Mouse (Mus musculus) embryonic facial prominence, embryonic 10.5 days (tissue): ENCODE measurements around the gene Gm10668. TPM values are rescaled to one million over a fixed set of nuclear protein-coding genes. Genes with fewer than 3 reads are reported as not detected.
"Not testable (repeated sequence)": the region's sequence is repeated elsewhere in the genome, so short reads cannot be mapped to it uniquely, and the experiment has no call there.

Experiments used
- DNase-seq: peaks from one replicate; pipeline ENCODE4 v3.0.0-alpha.2; 2017; ENCODE audit warnings: low spot score
- H3K27ac ChIP-seq: fragments of 300-500 bp; sonication (generic); replicated peaks from 2 replicates; pipeline ENCODE4 v1.5.1; 2016; ENCODE audit warnings: mild to moderate bottlenecking
- H3K27me3 ChIP-seq: fragments of 300-500 bp; sonication (generic); replicated peaks from 2 replicates; pipeline ENCODE4 v1.6.1; 2016; ENCODE audit warnings: low read depth, mild to moderate bottlenecking; ENCODE audit not compliant: poor library complexity, severe bottlenecking
- H3K36me3 ChIP-seq: fragments of 300-500 bp; sonication (generic); replicated peaks from 2 replicates; pipeline ENCODE4 v1.6.1; 2016; ENCODE audit warnings: mild to moderate bottlenecking, moderate library complexity
- H3K4me1 ChIP-seq: fragments of 300-500 bp; sonication (generic); 2 replicates; pipeline ENCODE4 v1.6.1; 2016
- H3K4me3 ChIP-seq: fragments of 300-500 bp; sonication (generic); 2 replicates; pipeline ENCODE4 v1.5.1; 2016; ENCODE audit warnings: mild to moderate bottlenecking, moderate library complexity
- H3K9me3 ChIP-seq: fragments of 300-500 bp; sonication (generic); 2 replicates; pipeline ENCODE4 v1.6.1; 2016; ENCODE audit warnings: mild to moderate bottlenecking
- whole genome bisulfite sequencing: fragments of 180-500 bp; shearing (Covaris S2); methylation state at CpG from one replicate; pipeline ENCODE4 v1.1.7; 2016; 5-methylcytosine and 5-hydroxymethylcytosine counted together
- polyA plus RNA-seq: library from polyadenylated mRNA; unstranded; fragments of >200 nt; fragmentation: Nextera tagmentation; extraction: Ambion mirVana; gene quantifications from 2 replicates; pipeline ENCODE4 v1.2.1, GENCODE M21; 2016

Gene Gm10668
- polyA plus RNA-seq, result not detected in 2 replicates

DNA sequence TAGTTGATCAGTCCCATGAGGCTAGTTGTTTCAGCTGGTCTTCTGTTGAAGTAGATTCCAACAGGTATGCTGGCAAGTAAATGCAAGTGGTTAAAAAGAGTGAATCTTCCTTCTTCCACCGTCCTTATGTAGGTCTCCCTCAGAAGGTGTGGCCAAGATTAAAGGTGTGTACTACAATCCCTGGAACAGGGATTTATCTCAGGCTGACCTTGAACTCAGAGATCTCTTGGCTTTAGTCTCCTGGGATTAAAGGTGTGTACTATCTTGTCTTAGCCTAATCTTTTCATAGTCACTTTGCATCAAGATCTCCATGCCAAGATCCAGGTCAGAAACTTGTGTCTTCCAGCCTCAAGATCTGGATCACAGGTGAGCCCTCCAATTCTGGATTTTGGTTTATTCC is at the start of gene Gm10668:
Gm10668 (minus strand) TSS at position 101 of the 400 bp plus-strand sequence.
- H3K4me3 ChIP-seq, H3K27ac ChIP-seq, H3K27me3 ChIP-seq, H3K9me3 ChIP-seq, H3K36me3 ChIP-seq, H3K4me1 ChIP-seq, DNase-seq: not testable (repeated sequence)
- no CpG with 5 or more reads among the region's 1 CpGs for WGBS

GRCm38 (mm10) chr7:20770885-20771284 is 40.5 kb upstream of the Gm10668 start, which contains the start of gene Vmn1r112:
Gene Vmn1r112 (plus strand): TSS chr7:20771185.
- not testable (repeated sequence) for H3K4me3 ChIP-seq, H3K27ac ChIP-seq, H3K27me3 ChIP-seq, H3K36me3 ChIP-seq, DNase-seq, H3K9me3 ChIP-seq, H3K4me1 ChIP-seq
- WGBS, result no CpG with 5 or more reads among the region's 3 CpGs

- not testable (repeated sequence) for DNase-seq, H3K27ac ChIP-seq, H3K9me3 ChIP-seq, H3K4me1 ChIP-seq, H3K36me3 ChIP-seq, H3K4me3 ChIP-seq, H3K27me3 ChIP-seq
- WGBS, result no CpG with 5 or more reads among the region's 2 CpGs
Measured at GRCm38 (mm10) chr7:20703116-20703515, 27.3 kb downstream of the Gm10668 start, which contains the start of gene Vmn1r111. Gene Vmn1r111 (minus strand): TSS chr7:20703216.

Other genes starting within 250 kb of the Gm10668 start
- gene Vmn1r103, start 220.1 kb downstream of the Gm10668 start, polyA plus RNA-seq, result not detected in 2 replicates
- gene Vmn1r104, start 196.8 kb downstream of the Gm10668 start, polyA plus RNA-seq, result not detected in 2 replicates
- gene Gm5726, start 184.9 kb downstream of the Gm10668 start, polyA plus RNA-seq, result not detected in 2 replicates
- gene Gm4141, start 154.4 kb downstream of the Gm10668 start, polyA plus RNA-seq, result not detected in 2 replicates
- not detected in 2 replicates for gene Gm4513, start 131.6 kb downstream of the Gm10668 start, polyA plus RNA-seq
- gene Vmn1r107, start 61.7 kb downstream of the Gm10668 start, polyA plus RNA-seq, result not detected in 2 replicates
- gene Vmn1r111, start 27.4 kb downstream of the Gm10668 start, polyA plus RNA-seq, result not detected in 2 replicates
- gene Vmn1r112, start 40.6 kb upstream of the Gm10668 start, polyA plus RNA-seq, result not detected in 2 replicates
- gene Vmn1r113, start 56.7 kb upstream of the Gm10668 start, polyA plus RNA-seq, result not detected in 2 replicates
- not detected in 2 replicates for gene Vmn1r114, start 81.6 kb upstream of the Gm10668 start, polyA plus RNA-seq
- gene Vmn1r115, start 114.4 kb upstream of the Gm10668 start, polyA plus RNA-seq, result not detected in 2 replicates
- not detected in 2 replicates for gene Vmn1r116, start 141.6 kb upstream of the Gm10668 start, polyA plus RNA-seq
- not detected in 2 replicates for gene Vmn1r117, start 153.5 kb upstream of the Gm10668 start, polyA plus RNA-seq
- gene Vmn1r118, start 181.7 kb upstream of the Gm10668 start, polyA plus RNA-seq, result not detected in 2 replicates